Mouse (Mus musculus): ENCODE data around the gene Tenm3.

The Tenm3 gene

GRCm38 (mm10) chr8:48743912-48744311, 99.8 kb downstream of the Tenm3 start:
- no peak for DNase-seq (ENCODE audit: extremely low spot score, low read depth, low spot score)

GRCm38 (mm10) chr8:48742741-48743140, 101.0 kb downstream of the Tenm3 start:
- DNase-seq (ENCODE audit: extremely low spot score, low read depth, low spot score), result no peak

GRCm38 (mm10) chr8:48740951-48741350, 102.8 kb downstream of the Tenm3 start:
- no peak for DNase-seq (ENCODE audit: extremely low spot score, low read depth, low spot score)

- DNase-seq (ENCODE audit: extremely low spot score, low read depth, low spot score), result no peak
Observed at GRCm38 (mm10) chr8:48740147-48740881, 103.4 kb downstream of the Tenm3 start.

- DNase-seq (ENCODE audit: extremely low spot score, low read depth, low spot score), result no peak
Observed at GRCm38 (mm10) chr8:48733731-48734130, 110.0 kb downstream of the Tenm3 start.

GRCm38 (mm10) chr8:48733057-48733456, 110.7 kb downstream of the Tenm3 start:
- no peak for DNase-seq (ENCODE audit: extremely low spot score, low read depth, low spot score)

GRCm38 (mm10) chr8:48730701-48731100, 113.0 kb downstream of the Tenm3 start:
- no peak for DNase-seq (ENCODE audit: extremely low spot score, low read depth, low spot score)

GRCm38 (mm10) chr8:48728833-48729690, 114.7 kb downstream of the Tenm3 start:
- DNase-seq (ENCODE audit: extremely low spot score, low read depth, low spot score), result no peak

GRCm38 (mm10) chr8:48728006-48728405, 115.7 kb downstream of the Tenm3 start:
- DNase-seq (ENCODE audit: extremely low spot score, low read depth, low spot score), result no peak

- DNase-seq (ENCODE audit: extremely low spot score, low read depth, low spot score), result no peak
Observed at GRCm38 (mm10) chr8:48722744-48723143, 121.0 kb downstream of the Tenm3 start.

- no peak for DNase-seq (ENCODE audit: extremely low spot score, low read depth, low spot score)
Observed at GRCm38 (mm10) chr8:48722318-48722717, 121.4 kb downstream of the Tenm3 start.

- DNase-seq (ENCODE audit: extremely low spot score, low read depth, low spot score), result no peak
Observed at GRCm38 (mm10) chr8:48721376-48721775, 122.4 kb downstream of the Tenm3 start.

- no peak for DNase-seq (ENCODE audit: extremely low spot score, low read depth, low spot score)
Observed at GRCm38 (mm10) chr8:48715616-48716015, 128.1 kb downstream of the Tenm3 start.

GRCm38 (mm10) chr8:48706666-48707065, 137.1 kb downstream of the Tenm3 start:
- DNase-seq (ENCODE audit: extremely low spot score, low read depth, low spot score), result no peak

- DNase-seq (ENCODE audit: extremely low spot score, low read depth, low spot score), result no peak
Observed at GRCm38 (mm10) chr8:48704885-48705515, 138.8 kb downstream of the Tenm3 start.

- DNase-seq (ENCODE audit: extremely low spot score, low read depth, low spot score), result no peak
Observed at GRCm38 (mm10) chr8:48704485-48704884, 139.3 kb downstream of the Tenm3 start.

GRCm38 (mm10) chr8:48690665-48691395, 152.9 kb downstream of the Tenm3 start:
- no peak for DNase-seq (ENCODE audit: extremely low spot score, low read depth, low spot score)

- no peak for DNase-seq (ENCODE audit: extremely low spot score, low read depth, low spot score)
Observed at GRCm38 (mm10) chr8:48688706-48689105, 155.0 kb downstream of the Tenm3 start.

- no peak for DNase-seq (ENCODE audit: extremely low spot score, low read depth, low spot score)
Observed at GRCm38 (mm10) chr8:48688188-48688587, 155.6 kb downstream of the Tenm3 start.

GRCm38 (mm10) chr8:48673476-48673875, 170.3 kb downstream of the Tenm3 start:
- no peak for DNase-seq (ENCODE audit: extremely low spot score, low read depth, low spot score)

GRCm38 (mm10) chr8:48672471-48672870, 171.3 kb downstream of the Tenm3 start:
- no peak for DNase-seq (ENCODE audit: extremely low spot score, low read depth, low spot score)
